Mouse (Mus musculus): Measurements from ENCODE around the gene Galnt10. TPM values are rescaled to one million over a fixed set of nuclear protein-coding genes. Genes with fewer than 3 reads are reported as not detected.

Galnt10 gene
- polyA plus RNA-seq, 1 experiment from 2014 or later: 18.8 TPM

DNA sequence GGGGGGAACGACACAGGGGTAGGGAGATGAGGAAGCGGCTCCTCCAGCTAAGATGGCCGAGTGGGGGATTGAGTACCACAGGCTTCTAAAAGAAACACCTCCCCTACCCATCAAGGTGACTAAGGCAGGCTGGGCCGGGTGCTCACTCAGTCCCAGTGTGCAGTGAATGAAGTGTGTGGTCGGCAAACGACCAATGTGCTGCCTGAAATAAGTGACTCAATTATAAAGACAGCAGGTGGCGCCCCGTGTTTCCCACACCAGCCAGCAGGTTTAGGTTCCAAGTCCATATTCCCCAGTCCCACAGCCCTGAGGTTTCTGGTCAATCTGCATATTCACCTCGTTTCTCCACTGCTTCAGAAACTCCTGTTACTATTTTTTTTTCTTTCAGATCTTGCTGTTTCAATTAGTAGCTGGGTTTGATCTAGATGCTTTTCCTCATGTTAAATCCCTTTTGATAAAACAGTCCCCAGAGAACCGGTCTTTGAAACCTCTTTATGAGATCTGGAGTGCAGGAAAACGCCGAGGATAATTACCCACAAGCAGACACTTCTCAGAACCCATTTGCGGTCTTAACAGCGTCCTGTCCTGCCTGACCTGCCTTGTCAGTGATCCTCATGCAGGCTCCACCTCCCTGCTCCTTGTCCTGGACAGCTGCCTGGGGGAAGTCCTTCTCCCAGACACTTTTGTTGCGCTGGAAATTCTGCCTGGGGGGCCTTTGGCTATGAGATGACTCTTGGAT, 27.5 kb upstream of the Galnt10 start:
- WGBS: 40% methylated on average over 15 of the region's 15 CpGs
- Histone ChIP-seq H3K4me1 (peaks cover 30% of the 10 kb centered on the region), H3K4me3 (no peak overlapping the region), H3K9me3 (no peaks in the 10 kb centered on the region), H3K36me3 (replicated peaks) (no peaks in the 10 kb centered on the region), H3K27ac (replicated peaks) (no peak overlapping the region), H3K27me3 (replicated peaks; ENCODE audit: low read depth, poor library complexity, severe bottlenecking) (peaks cover 6% of the 10 kb centered on the region)
- DNase-seq (ENCODE audit: low spot score): peak; percentile 58

DNA sequence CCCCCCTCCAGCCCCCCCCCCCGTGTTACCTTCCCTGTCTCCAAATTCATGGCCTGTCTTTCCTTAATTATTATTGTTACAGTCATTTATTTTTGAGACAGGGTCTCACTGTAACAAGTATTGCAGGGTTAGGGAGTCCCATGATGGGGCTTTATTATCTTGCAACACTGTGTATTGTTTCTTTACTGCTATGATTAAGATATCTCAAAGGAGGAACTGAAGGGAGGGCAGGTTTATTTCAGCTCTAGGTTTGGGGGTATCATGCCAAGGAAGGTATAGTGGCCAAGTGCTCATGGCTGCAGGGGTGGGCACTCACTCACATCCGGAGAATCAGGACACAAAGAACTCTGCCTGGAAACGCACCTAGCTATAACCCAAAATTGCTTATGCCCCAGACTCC, 23.8 kb upstream of the Galnt10 start:
- peaks cover 9% of the 10 kb centered on the region for H3K4me1 ChIP-seq
- WGBS: 87% methylated on average over 3 of the region's 3 CpGs
- H3K27me3 ChIP-seq (replicated peaks; ENCODE audit: low read depth, poor library complexity, severe bottlenecking): peaks cover 16% of the 10 kb centered on the region
- no peak overlapping the region for H3K4me3 ChIP-seq
- no peak for DNase-seq (ENCODE audit: low spot score)
- H3K36me3 ChIP-seq (replicated peaks): no peaks in the 10 kb centered on the region
- H3K27ac ChIP-seq (replicated peaks): no peak overlapping the region
- H3K9me3 ChIP-seq: no peaks in the 10 kb centered on the region

DNA sequence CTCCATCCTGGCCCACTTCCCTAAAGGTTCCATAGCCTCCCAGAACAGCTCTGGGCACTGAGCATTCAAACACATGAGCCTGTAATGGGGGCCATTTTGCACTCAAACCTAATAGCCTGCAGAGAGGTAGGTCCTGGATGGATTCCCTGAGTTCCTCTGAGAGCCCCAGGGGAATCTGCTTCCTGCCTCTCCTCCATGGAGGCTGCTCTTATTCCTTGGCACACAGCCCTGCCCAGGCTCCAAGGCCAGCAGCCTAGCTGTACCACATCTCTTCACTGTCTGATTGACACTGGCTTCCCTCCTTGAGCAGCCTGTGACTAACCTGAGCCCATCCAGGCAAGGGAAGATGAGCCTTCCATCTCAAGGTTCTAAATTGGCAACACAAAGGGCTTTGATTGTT, 23.4 kb upstream of the Galnt10 start:
- Histone ChIP-seq H3K4me1 (peaks cover 9% of the 10 kb centered on the region), H3K9me3 (no peaks in the 10 kb centered on the region), H3K36me3 (replicated peaks) (no peaks in the 10 kb centered on the region), H3K4me3 (no peak overlapping the region), H3K27ac (replicated peaks) (no peak overlapping the region), H3K27me3 (replicated peaks; ENCODE audit: low read depth, poor library complexity, severe bottlenecking) (peaks cover 16% of the 10 kb centered on the region)
- no peak for DNase-seq (ENCODE audit: low spot score)

DNA sequence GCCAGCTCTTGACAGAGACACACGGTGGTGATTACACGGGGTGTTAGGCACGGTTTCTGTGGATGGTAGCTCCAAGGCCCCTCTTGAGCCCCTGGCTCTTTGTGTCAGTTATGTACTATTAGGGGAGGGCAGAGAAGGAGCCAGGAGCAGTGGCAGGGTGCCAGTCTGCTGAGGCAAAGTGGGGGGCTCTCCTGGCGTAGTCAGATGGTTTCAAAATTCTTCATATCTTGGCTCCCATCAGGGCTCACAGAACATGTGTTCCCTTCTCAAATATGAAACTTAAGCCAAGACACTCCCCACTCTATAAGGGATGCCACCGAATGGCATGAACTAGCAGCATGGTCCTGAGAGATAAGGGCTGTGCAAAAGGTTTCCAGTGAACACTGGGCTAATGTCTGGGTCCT, 20.8 kb upstream of the Galnt10 start:
- DNase-seq (ENCODE audit: low spot score): no peak
- Histone ChIP-seq H3K27ac (replicated peaks) (no peak overlapping the region; the same call in 1 of the 2 replicates), H3K4me1 (no peaks in the 10 kb centered on the region; the same call in 1 of the 2 replicates), H3K4me3 (no peak overlapping the region), H3K36me3 (replicated peaks) (no peaks in the 10 kb centered on the region), H3K9me3 (no peaks in the 10 kb centered on the region), H3K27me3 (replicated peaks; ENCODE audit: low read depth, poor library complexity, severe bottlenecking) (peaks cover 16% of the 10 kb centered on the region)
- WGBS: 58% methylated on average over 5 of the region's 5 CpGs

DNA sequence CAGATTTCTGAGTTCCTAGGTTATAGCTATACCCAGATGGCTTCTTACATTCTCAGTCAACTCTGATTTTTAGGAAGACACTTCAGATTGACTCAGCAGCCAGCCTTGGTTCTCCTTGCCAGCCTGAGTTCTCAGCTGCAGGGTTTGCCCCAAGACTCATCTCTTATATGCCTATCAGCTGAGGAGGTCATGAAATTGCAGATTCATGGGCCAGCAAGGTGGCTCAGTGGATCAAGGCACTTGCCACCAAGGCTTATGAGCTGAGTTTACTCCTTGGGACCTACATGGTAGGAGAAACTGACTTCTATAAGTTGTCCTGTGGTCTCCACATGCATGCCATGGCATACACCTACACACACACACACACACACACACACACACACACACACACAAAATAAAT, 19.8 kb upstream of the Galnt10 start:
- H3K4me1 ChIP-seq: no peaks in the 10 kb centered on the region; the same call in 1 of the 2 replicates
- no peaks in the 10 kb centered on the region for H3K9me3 ChIP-seq
- DNase-seq (ENCODE audit: low spot score): no peak
- H3K36me3 ChIP-seq (replicated peaks): no peaks in the 10 kb centered on the region
- no peak overlapping the region for H3K4me3 ChIP-seq
- H3K27ac ChIP-seq (replicated peaks): no peak overlapping the region
- H3K27me3 ChIP-seq (replicated peaks; ENCODE audit: low read depth, poor library complexity, severe bottlenecking): peaks cover 16% of the 10 kb centered on the region

DNA sequence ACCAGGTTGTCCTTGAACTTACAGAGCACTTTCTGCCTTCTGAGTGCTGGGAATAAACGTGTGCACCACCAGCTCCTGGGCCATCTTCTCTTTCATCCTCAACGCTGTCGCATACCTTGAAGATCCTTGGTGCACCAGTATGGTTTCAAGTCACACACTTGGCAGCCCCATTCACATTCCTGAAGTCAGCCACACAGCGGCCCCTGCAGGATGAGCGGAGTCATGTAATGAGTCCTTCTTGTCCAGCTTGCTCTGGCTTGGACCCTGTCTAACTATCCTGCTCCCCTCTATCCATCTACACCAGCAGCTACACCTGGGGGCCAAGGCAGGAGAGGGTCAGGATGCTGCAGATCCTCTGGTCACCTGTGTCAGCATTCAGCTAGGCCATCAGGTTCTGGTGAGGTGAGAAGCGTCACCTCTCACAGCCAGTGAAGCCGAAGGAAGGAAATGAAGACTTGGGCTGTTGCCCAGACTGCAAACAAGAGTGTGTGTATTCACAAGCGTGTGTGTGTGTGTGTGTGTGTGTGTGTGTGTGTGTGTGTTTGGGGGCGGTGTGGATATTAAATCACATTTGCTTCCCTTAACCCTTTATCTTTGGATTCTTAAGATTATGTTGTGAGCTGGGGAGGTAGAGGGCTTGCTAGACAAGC, 18.0 kb upstream of the Galnt10 start:
- H3K36me3 ChIP-seq (replicated peaks): no peaks in the 10 kb centered on the region
- DNase-seq (ENCODE audit: low spot score): peak; percentile 41
- H3K27me3 ChIP-seq (replicated peaks; ENCODE audit: low read depth, poor library complexity, severe bottlenecking): peaks cover 19% of the 10 kb centered on the region
- no peaks in the 10 kb centered on the region for H3K9me3 ChIP-seq
- no peak overlapping the region for H3K4me3 ChIP-seq
- peaks cover 6% of the 10 kb centered on the region; the same call in 1 of the 2 replicates for H3K4me1 ChIP-seq
- WGBS: 60% methylated on average over 9 of the region's 9 CpGs
- no peak overlapping the region for H3K27ac ChIP-seq (replicated peaks)

DNA sequence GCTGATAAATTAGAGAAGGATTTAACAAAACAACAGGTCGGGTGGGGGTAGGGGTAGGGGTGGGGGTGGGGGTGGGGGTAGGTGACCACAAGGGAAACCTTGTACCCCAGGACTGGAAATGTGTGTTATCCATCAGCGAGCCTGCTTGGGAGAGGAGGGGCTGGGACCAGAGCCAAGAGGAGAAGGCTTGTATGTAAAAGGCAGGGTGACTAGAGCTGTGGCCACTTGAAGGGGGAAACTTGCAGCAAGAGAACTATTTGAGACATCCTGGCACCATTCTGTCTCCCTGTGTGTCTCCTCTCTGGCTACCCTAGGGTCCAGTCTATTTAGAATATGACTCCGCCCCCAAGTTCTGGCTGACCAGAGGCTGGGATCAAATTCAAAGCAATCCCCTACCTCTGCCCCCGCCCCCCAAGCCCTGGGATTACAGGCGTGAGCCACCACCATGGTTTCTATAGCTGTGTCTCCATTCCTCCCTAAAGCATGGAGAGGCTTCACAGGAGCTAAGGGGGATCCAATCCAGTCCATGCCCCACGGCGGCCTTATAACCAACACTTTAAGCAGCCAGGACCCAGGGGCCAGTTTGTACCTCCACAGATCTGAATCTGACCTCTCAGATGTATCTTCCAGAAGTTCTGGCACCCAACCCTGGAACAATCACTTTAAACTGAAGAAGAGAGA, 13.3 kb upstream of the Galnt10 start:
- H3K4me3 ChIP-seq: no peak overlapping the region
- peaks cover 31% of the 10 kb centered on the region for H3K27me3 ChIP-seq (replicated peaks; ENCODE audit: low read depth, poor library complexity, severe bottlenecking)
- peaks cover 17% of the 10 kb centered on the region for H3K4me1 ChIP-seq
- no peaks in the 10 kb centered on the region for H3K36me3 ChIP-seq (replicated peaks)
- no peaks in the 10 kb centered on the region for H3K9me3 ChIP-seq
- no peak overlapping the region for H3K27ac ChIP-seq (replicated peaks)
- 78% methylated on average over 7 of the region's 7 CpGs for WGBS
- no peak for DNase-seq (ENCODE audit: low spot score)

DNA sequence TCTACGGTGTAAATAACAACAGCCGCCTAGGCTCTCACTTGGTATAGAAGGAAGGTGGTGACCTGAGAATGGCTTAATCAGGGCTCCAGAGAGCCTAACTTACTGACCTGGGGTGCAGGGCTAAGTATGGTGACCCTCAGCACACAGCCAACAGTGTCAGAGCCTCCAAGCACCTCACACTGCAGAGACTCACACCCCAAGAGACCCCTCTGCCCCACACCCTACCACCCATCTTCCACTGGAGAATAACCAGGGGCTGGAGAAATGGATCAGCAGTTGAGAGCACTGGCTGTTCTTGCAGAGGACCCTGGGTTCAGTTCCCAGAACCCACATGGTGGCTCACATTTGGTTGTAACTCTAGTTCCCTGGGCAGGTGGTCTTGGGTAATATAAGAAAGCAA, 12.2 kb upstream of the Galnt10 start:
- Histone ChIP-seq H3K9me3 (no peaks in the 10 kb centered on the region), H3K36me3 (replicated peaks) (no peaks in the 10 kb centered on the region), H3K27me3 (replicated peaks; ENCODE audit: low read depth, poor library complexity, severe bottlenecking) (peaks cover 31% of the 10 kb centered on the region), H3K27ac (replicated peaks) (no peak overlapping the region), H3K4me1 (peaks cover 17% of the 10 kb centered on the region), H3K4me3 (no peak overlapping the region)
- no peak for DNase-seq (ENCODE audit: low spot score)
- WGBS: 86% methylated on average over 2 of the region's 2 CpGs

DNA sequence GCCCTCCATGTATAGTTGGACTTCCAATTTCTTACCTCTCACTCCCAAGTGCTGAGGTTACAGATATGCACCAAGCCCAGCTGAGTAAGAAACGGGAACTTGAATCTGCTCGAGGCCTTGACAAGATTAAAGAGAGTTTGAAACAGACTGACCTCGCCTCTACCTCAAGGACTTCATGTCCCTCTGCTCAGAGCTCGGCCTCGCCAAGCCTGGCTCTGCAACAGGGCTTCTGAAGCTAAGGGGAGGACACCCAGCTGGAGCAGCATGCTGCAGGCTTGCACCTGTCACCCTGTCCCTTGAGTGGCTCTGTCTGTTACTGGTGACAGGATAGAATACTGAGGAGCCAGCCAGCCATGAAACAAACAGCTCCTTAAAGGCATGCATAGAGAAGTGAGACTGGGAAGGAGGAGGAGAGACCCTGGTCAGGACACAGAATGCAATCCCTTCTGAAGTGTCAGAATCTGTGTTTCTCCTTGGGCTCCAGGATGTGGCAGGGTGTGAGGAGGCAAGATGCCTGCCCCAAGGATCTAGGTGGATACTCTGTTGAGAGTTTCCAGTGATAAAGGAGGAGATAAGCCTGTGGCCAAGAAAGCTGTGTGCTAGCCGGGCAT, 11.2 kb upstream of the Galnt10 start:
- Histone ChIP-seq H3K27me3 (replicated peaks; ENCODE audit: low read depth, poor library complexity, severe bottlenecking) (peaks cover 31% of the 10 kb centered on the region), H3K4me1 (peaks cover 17% of the 10 kb centered on the region), H3K9me3 (no peaks in the 10 kb centered on the region), H3K27ac (replicated peaks) (no peak overlapping the region), H3K36me3 (replicated peaks) (no peaks in the 10 kb centered on the region), H3K4me3 (no peak overlapping the region)
- DNase-seq (ENCODE audit: low spot score): no peak
- WGBS: 80% methylated on average over 6 of the region's 6 CpGs

DNA sequence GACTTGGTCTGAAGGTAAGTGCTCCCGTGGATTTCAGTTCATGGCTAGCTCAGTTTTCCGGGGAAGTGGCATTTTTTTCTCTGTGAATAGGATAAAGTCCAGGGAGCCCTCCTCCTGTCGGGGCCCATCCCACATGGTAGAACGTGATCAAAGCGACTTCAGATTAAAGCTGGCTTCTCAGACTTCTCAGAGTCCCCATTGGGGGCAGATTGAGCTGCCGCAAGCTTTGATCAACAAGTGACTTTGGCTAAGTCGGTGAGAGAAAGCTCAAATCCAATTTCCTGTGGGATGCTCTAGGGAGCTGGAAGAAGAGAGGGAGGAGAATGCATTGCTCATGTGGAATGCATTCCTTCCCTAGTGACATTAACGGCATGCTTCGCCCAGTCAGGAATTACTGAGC, 10.1 kb upstream of the Galnt10 start:
- H3K27ac ChIP-seq (replicated peaks): no peak overlapping the region
- H3K27me3 ChIP-seq (replicated peaks; ENCODE audit: low read depth, poor library complexity, severe bottlenecking): peaks cover 31% of the 10 kb centered on the region
- peaks cover 17% of the 10 kb centered on the region for H3K4me1 ChIP-seq
- WGBS: 15% methylated on average over 9 of the region's 9 CpGs
- H3K36me3 ChIP-seq (replicated peaks): no peaks in the 10 kb centered on the region
- DNase-seq (ENCODE audit: low spot score): peak; percentile 50
- no peaks in the 10 kb centered on the region for H3K9me3 ChIP-seq
- no peak overlapping the region for H3K4me3 ChIP-seq

DNA sequence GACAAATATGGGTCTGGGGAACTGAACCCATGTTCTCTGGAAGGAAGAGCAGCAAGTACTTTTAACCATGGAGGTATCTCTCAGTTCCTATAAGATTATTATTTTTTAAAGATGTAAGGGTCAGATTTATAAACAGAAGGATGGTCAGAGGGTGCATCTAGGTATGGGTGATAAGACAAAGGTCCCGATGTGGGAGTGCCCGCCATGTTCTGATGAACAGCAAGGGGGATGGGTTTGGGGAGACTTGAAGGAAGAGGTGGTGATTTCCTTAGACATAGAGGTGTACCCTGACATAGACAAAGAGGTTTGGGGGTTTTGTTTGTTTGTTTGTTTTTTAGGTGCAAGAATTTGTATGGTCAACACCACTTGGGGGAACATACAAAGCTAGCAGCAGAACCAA, 1.6 kb upstream of the Galnt10 start:
- Histone ChIP-seq H3K27me3 (replicated peaks; ENCODE audit: low read depth, poor library complexity, severe bottlenecking) (0 out of 2 replicates have a peak, but pooled peaks cover 5% of the 10 kb centered on the region), H3K27ac (replicated peaks) (no peak overlapping the region), H3K4me1 (peaks cover 43% of the 10 kb centered on the region), H3K4me3 (peak overlapping the region; percentile 78), H3K36me3 (replicated peaks) (0 out of 2 replicates have a peak, but pooled peaks cover 5% of the 10 kb centered on the region), H3K9me3 (no peaks in the 10 kb centered on the region)
- DNase-seq (ENCODE audit: low spot score): no peak
- WGBS: 71% methylated on average over 2 of the region's 2 CpGs

DNA sequence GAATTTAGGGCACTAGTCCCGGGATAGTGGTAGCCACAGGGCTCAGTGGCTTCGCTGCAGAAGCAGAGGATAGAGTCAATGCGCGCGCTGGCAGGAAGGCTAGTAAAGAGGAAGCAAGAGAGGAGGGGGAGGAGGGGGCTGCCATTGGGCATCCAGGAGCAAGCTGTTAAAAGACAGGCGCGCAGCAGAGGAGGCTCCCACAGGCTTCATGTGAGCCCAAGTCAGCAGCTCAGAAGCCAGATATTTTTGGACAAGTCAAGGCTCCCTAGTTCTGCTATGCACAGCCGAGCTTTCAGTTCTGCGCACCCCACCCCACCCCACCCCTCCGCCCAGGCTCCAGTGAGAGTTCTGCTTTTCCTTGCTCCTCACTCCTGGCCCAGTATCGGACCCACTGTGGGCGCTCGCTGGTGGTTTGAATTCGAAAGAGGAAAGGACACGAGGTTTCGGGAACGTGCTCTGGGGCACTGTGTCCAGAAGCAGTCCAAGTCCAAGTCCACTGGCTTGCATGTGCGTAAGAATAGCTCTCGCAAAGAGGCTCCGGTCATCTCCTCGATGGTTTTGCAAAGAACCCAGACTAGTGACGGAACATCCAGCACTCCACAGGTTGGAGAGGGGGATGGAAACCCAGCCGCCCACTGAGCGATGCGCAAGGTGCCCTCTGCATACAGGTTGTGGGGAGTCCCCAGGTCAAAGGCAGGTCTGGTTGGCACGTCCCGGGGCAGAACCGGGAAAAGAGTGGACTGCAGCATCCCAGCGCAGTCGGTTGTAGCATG, 811 bp upstream of the Galnt10 start:
- Histone ChIP-seq H3K4me3 (peak overlapping the region; percentile 78), H3K27me3 (replicated peaks; ENCODE audit: low read depth, poor library complexity, severe bottlenecking) (0 out of 2 replicates have a peak, but pooled peaks cover 5% of the 10 kb centered on the region), H3K27ac (replicated peaks) (peak overlapping the region; percentile 94), H3K4me1 (peaks cover 50% of the 10 kb centered on the region), H3K9me3 (no peaks in the 10 kb centered on the region), H3K36me3 (replicated peaks) (0 out of 2 replicates have a peak, but pooled peaks cover 5% of the 10 kb centered on the region)
- WGBS: under 1% methylated on average over 30 of the region's 30 CpGs
- peak; percentile 74 for DNase-seq (ENCODE audit: low spot score)

All from embryonic facial prominence, embryonic 10.5 days (tissue).